Mouse (Mus musculus) c-Kit-positive CD71-positive TER-119-negative erythroid progenitor cells, embryonic 14.5 days (primary cell): Measurements from ENCODE around the gene Hmgcs1.

Experiments used
- DNase-seq: peaks from one replicate; pipeline ENCODE4 v3.0.0-alpha.2; 2013; ENCODE audit warnings: low read depth

Hmgcs1 gene

DNA sequence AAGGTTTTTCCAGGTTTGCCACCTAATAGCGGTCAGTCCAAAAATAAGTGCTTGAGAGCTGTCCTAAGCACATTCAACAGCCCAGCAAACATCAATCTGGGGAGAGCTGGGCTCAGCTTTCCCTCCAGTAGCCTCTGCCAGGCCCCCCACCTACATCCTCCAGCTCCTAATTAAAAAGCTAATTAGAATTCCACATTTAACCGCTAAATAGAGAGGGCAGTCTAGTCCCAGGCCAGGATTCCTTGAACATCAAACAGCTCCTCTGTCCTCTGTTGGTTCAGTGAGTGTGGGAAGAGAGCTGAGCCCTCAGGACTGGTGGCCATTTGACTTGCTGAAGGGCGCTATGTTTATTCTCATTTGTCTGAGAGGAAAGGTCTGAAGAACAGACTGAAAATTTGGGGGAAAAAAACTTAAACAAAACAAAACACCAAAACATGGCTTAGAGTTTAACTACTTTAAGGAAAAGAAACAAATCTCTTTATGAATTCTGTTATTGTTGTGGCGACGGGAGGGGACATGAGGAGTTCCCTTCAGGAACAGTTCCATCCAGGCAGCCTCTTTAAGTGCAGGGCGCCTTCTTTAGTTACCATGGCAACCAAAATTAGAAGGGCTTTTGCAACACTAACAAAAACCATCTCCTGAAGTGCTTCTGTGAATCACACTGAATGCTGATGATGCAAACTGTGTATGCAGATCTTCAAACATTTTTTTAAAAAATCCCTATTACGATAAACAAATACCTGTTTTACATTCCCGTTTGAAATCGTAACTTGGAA is 63.9 kb downstream of the Hmgcs1 start:
- no peak for DNase-seq

- no peak for DNase-seq
These were observed 64.4 kb downstream of the Hmgcs1 start for GRCm38 (mm10) chr13:119754635-119755020.

GRCm38 (mm10) chr13:119755141-119755547 is 65.0 kb downstream of the Hmgcs1 start:
- DNase-seq = no peak

- no peak for DNase-seq
These were observed 65.7 kb downstream of the Hmgcs1 start, which contains the start of gene Nim1k for GRCm38 (mm10) chr13:119755681-119756471. Gene Nim1k (minus strand): TSS chr13:119755882.

GRCm38 (mm10) chr13:119756831-119757230 is 66.7 kb downstream of the Hmgcs1 start:
- DNase-seq = no peak
